Mouse (Mus musculus): Measurements from ENCODE around the gene Wdsub1.

DNA sequence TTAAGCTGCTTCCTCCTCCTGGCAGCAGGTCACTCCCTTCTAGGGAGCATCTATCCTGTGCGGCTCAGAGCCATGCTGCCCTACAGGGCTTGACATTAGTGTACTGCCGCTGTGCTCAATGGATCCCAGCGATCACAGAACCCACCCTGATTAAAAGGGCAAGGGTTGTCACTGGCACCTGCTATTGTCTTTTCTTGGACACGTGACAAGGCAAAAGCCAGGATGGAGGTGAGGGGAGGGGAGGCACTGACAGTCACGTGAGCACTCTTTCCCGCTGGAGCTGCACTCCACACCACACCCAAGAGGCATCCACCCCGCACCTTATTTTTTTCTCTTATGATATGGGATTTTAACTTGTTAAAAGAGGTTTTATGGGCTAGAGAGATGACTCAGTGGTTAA is 50.6 kb downstream of the Wdsub1 start:
- TF ChIP-seq MAFK (IDR thresholded peaks at IDR 0.05; ENCODE audit: insufficient read depth, low read depth, low read length) (no peak), HCFC1 (IDR thresholded peaks at IDR 0.05; ENCODE audit: borderline replicate concordance, insufficient read depth, low read length) (no peak)

Data from ES-E14 (cell line).